Mouse (Mus musculus) erythroblast, embryonic 14.5 days (primary cell): ENCODE results near the gene Setx.

ENCODE experiments used
- GATA1 ChIP-seq: IDR thresholded peaks from 2 replicates; pipeline ENCODE4 v1.6.1; 2012; ENCODE audit warnings: low read length, inconsistent platforms, mixed read lengths
- TAL1 ChIP-seq: IDR thresholded peaks from 3 replicates; pipeline ENCODE4 v1.6.1; 2012; ENCODE audit warnings: low read length, inconsistent platforms, mixed read lengths

- TF ChIP-seq TAL1 (no peak), GATA1 (no peak)
Measured at GRCm38 (mm10) chr2:29199909-29200308, 75.9 kb downstream of the Setx start.
